Mouse (Mus musculus): ENCODE data around the gene Vmn2r28.
"Not testable (repeated sequence)": the region's sequence is repeated elsewhere in the genome, so short reads cannot be mapped to it uniquely, and the experiment has no call there.

Gene Vmn2r28

DNA sequence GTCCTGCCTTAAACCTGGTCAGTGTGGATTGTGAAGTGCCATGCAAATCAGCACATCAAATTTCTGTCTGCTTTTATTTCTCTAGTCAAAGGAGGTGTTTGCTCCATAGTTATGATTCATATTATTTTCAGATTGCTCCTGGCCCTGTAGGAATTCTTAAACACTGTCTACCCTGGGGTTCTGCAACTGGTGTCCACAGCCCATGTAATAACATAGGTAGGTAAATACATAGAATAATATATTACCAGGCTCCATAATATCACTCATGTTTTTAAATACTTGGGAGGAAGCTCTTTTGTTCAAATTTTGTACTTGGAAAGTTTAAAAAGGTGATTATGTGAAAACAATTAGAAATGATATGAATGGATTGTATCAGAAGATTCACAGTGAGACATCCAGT, at the start of gene Vmn2r28:
Gene Vmn2r28, minus strand, starts transcription at position 101 of the 400 bp plus-strand sequence.
- not testable (repeated sequence) for DNase-seq (ENCODE audit: extremely low read depth, low read depth)

DNA sequence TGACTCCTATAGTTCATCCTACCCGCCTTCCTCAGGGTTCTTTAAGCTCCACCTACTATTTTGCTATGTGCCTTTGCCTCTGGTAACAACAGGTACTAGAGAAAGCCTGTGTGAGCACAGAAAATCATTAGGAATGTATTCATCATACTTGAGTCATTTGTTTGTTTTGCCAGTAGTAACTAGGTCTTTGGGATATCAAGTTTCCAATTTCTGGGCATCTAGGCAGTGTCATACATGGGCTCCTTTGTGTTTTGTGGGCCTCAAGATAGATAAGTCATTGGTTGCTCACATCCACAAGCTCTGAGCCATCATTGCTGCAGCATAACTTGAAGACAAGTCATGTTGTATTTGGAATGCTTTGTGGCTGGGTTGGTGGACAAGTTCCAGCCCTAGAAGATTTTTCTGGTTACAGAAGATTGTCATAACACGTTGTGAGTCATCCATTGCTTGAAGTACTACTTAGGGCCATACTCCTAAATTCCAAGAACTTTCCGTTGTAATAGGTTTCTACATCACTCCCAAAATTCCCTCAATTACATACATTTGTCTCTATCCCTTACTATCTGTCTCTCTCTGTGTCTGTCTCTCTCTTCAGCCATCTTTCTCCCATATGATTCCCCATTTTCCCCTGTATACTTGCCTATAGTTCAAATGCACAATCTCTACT, 47.1 kb upstream of the Vmn2r28 start:
- not testable (repeated sequence) for DNase-seq (ENCODE audit: extremely low read depth, low read depth)

DNA sequence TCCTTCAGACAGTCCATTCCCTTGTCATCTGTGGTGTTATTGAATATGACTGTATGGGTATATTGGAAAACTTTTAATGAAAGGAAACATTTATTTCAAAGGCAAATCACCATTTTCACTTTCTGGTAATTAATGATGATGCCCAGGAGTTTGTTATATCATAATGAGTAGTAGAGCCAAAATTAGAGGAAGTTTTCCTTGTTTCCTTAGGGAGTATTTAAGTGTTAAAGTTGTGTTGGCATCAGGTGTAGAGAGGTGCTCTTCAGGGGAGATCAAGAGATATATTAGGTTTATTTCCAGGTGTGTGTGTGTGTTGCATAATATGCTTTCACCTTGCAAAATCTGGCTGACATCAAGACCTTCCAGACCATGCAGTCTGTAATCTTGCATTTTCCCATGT, 37.1 kb downstream of the Vmn2r28 start, which contains the start of gene Vmn1r59:
Gene Vmn1r59, minus strand, starts transcription at position 101 of the 400 bp plus-strand sequence.
- DNase-seq (ENCODE audit: extremely low read depth, low read depth), result no peak

DNA sequence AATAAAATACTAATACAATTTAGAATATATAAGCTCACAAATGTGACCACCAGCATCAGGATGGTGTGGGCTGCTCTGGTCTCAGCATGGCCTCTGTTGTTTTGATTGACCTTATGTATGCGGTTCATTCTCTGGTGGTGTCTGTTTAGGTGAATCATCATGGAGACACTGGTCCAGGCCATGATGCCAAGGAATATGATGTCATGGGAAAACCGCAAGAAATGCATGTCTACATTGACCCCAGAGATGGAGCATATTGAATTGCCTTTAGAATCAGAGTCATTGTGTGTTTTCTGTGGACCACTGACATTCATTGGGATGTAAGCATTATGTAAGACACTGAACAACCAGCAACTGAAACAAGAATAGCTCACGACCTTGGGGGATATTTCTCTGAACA, 39.7 kb downstream of the Vmn2r28 start:
- DNase-seq (ENCODE audit: extremely low read depth, low read depth), result not testable (repeated sequence)

- no peak for DNase-seq (ENCODE audit: extremely low read depth, low read depth)
Observed at GRCm38 (mm10) chr7:5448627-5449026, 45.1 kb downstream of the Vmn2r28 start.

Measured in MEL-GATA-1-ER (cell line).